Comparison of ENCODE assay signal across 8 mouse cellular contexts in genomic region chr5:92954827-92955475, GRCm38 (mm10).
DNase-seq lines count a peak whose midpoint lies in the region; ATAC-seq lines count a peak whose summit lies in the region.

No protein-coding gene starts in this region.

- no peak overlapping the region for H3K4me2 ChIP-seq in midbrain, embryonic 11.5 days
- H3K4me2 ChIP-seq in heart, embryonic 16.5 days (ENCODE audit: low read depth, low read length): no peak overlapping the region
- H3K4me2 ChIP-seq in midbrain, embryonic 13.5 days (replicated peaks): no peak overlapping the region

- H3K9me3 ChIP-seq in midbrain, embryonic 11.5 days (ENCODE audit: control insufficient read depth, low read length): no peaks in the 10 kb centered on the region
- H3K9me3 ChIP-seq in midbrain, embryonic 10.5 days (replicated peaks): no peaks in the 10 kb centered on the region
- H3K9me3 ChIP-seq in heart, embryonic 16.5 days (replicated peaks; ENCODE audit: control insufficient read depth, low read length): no peaks in the 10 kb centered on the region
- no peaks in the 10 kb centered on the region for H3K9me3 ChIP-seq in midbrain, embryonic 13.5 days

- no peak for ATAC-seq in cerebellum, adult (ENCODE audit: insufficient number of reproducible peaks, low FRiP score, low TSS enrichment)
- ATAC-seq in midbrain, embryonic 11.5 days (ENCODE audit: low FRiP score): 0 out of 2 replicates have a peak, but pooled peaks have one; percentile 47
- 0 out of 2 replicates have a peak, but pooled peaks have one; percentile 23 for ATAC-seq in heart, embryonic 16.5 days (replicated peaks; ENCODE audit: extremely low read depth, insufficient read depth, low FRiP score)
- ATAC-seq in midbrain, embryonic 13.5 days: 0 out of 2 replicates have a peak, but pooled peaks have one; percentile 46

- peak; percentile 21 for DNase-seq in cerebellum, adult 11 months
- DNase-seq in midbrain, embryonic 11.5 days (ENCODE audit: low spot score, missing footprints): no peak
- no peak for DNase-seq in midbrain, embryonic 10.5 days (ENCODE audit: low spot score)
- no peak for DNase-seq in spleen, adult 18-20 months
- DNase-seq in layer of hippocampus, adult 11-12 months (ENCODE audit: low spot score): no peak

- H3K27me3 ChIP-seq in midbrain, embryonic 11.5 days (ENCODE audit: control insufficient read depth, insufficient read depth, low read length): no peaks in the 10 kb centered on the region
- no peaks in the 10 kb centered on the region for H3K27me3 ChIP-seq in midbrain, embryonic 10.5 days (ENCODE audit: low read depth, poor library complexity, severe bottlenecking)
- no peaks in the 10 kb centered on the region for H3K27me3 ChIP-seq in heart, embryonic 16.5 days (ENCODE audit: control insufficient read depth, insufficient read depth, low read length)
- no peaks in the 10 kb centered on the region for H3K27me3 ChIP-seq in midbrain, embryonic 13.5 days

- H3K9ac ChIP-seq in midbrain, embryonic 11.5 days (ENCODE audit: low read length): no peak overlapping the region
- no peak overlapping the region; the same call in 1 of the 2 replicates for H3K9ac ChIP-seq in heart, embryonic 16.5 days (ENCODE audit: low read length)
- H3K9ac ChIP-seq in midbrain, embryonic 13.5 days (replicated peaks): no peak overlapping the region

- H3K36me3 ChIP-seq in midbrain, embryonic 11.5 days (ENCODE audit: control insufficient read depth, insufficient read depth, low read length): peaks cover 23% of the 10 kb centered on the region
- H3K36me3 ChIP-seq in midbrain, embryonic 10.5 days: peaks cover 100% of the 10 kb centered on the region
- H3K36me3 ChIP-seq in heart, embryonic 16.5 days (ENCODE audit: control insufficient read depth, insufficient read depth): peaks cover 45% of the 10 kb centered on the region
- H3K36me3 ChIP-seq in midbrain, embryonic 13.5 days: peaks cover 45% of the 10 kb centered on the region

- WGBS in midbrain, embryonic 11.5 days: 66% methylated on average over 6 of the region's 6 CpGs
- 68% methylated on average over 6 of the region's 6 CpGs for WGBS in midbrain, embryonic 10.5 days
- WGBS in heart, embryonic 16.5 days: 42% methylated on average over 6 of the region's 6 CpGs
- 67% methylated on average over 6 of the region's 6 CpGs for WGBS in midbrain, embryonic 13.5 days

- H3K4me1 ChIP-seq in midbrain, embryonic 11.5 days (ENCODE audit: control insufficient read depth, insufficient read depth, low read length): no peaks in the 10 kb centered on the region
- H3K4me1 ChIP-seq in midbrain, embryonic 10.5 days: 0 out of 2 replicates have a peak, but pooled peaks cover 3% of the 10 kb centered on the region
- peaks cover 28% of the 10 kb centered on the region for H3K4me1 ChIP-seq in heart, embryonic 16.5 days (ENCODE audit: control insufficient read depth, insufficient read depth, low read length)
- no peaks in the 10 kb centered on the region; the same call in 1 of the 2 replicates for H3K4me1 ChIP-seq in midbrain, embryonic 13.5 days (replicated peaks)

- H3K4me3 ChIP-seq in midbrain, embryonic 11.5 days (ENCODE audit: low read depth, low read length): no peak overlapping the region
- H3K4me3 ChIP-seq in midbrain, embryonic 10.5 days: no peak overlapping the region
- no peak overlapping the region for H3K4me3 ChIP-seq in heart, embryonic 16.5 days (ENCODE audit: low read length)
- no peak overlapping the region for H3K4me3 ChIP-seq in midbrain, embryonic 13.5 days (replicated peaks)

- no peak overlapping the region for H3K27ac ChIP-seq in midbrain, embryonic 11.5 days (ENCODE audit: low read depth, low read length)
- no peak overlapping the region for H3K27ac ChIP-seq in midbrain, embryonic 10.5 days (replicated peaks)
- H3K27ac ChIP-seq in heart, embryonic 16.5 days (ENCODE audit: low read length): peak overlapping the region; percentile 42; the same call in 1 of the 2 replicates
- no peak overlapping the region for H3K27ac ChIP-seq in midbrain, embryonic 13.5 days
